Mouse (Mus musculus) kidney, embryonic 14.5 days (tissue): Measurements from ENCODE around the gene Stambpl1. TPM values are rescaled to one million over a fixed set of nuclear protein-coding genes. Genes with fewer than 3 reads are reported as not detected.
A peak's percentile ranks its signal among the peaks of the same experiment; 100 is the strongest.

ENCODE experiments used
- ATAC-seq: fragments of 200-750 bp; cut with Nextera tagmentation; 2 replicates; pipeline ENCODE4 v1.8.0; 2017; ENCODE audit warnings: moderate number of reproducible peaks, mild to moderate bottlenecking, moderate TSS enrichment, moderate library complexity; ENCODE audit not compliant: low FRiP score, low TSS enrichment
- H3K27ac ChIP-seq: fragments of 300-500 bp; sonication (generic); 2 replicates; pipeline ENCODE4 v1.5.1; 2014; ENCODE audit warnings: low read depth, mild to moderate bottlenecking, low read length, moderate library complexity, mixed read lengths
- H3K27me3 ChIP-seq: fragments of 300-500 bp; sonication (generic); 2 replicates; pipeline ENCODE4 v1.6.1; 2014; ENCODE audit warnings: mild to moderate bottlenecking, low read length; ENCODE audit not compliant: control insufficient read depth, insufficient read depth
- H3K36me3 ChIP-seq: fragments of 300-500 bp; sonication (generic); 2 replicates; pipeline ENCODE4 v1.6.1; 2014; ENCODE audit warnings: low read length, mixed read lengths; ENCODE audit not compliant: control insufficient read depth, insufficient read depth
- H3K4me1 ChIP-seq: fragments of 300-500 bp; sonication (generic); 2 replicates; pipeline ENCODE4 v1.6.1; 2014; ENCODE audit warnings: low read length, mixed read lengths; ENCODE audit not compliant: control insufficient read depth, insufficient read depth
- H3K4me2 ChIP-seq: fragments of 300-500 bp; sonication (generic); replicated peaks from 2 replicates; pipeline ENCODE4 v1.6.1; 2014; ENCODE audit warnings: low read depth, mild to moderate bottlenecking, low read length
- H3K4me3 ChIP-seq: fragments of 300-500 bp; sonication (generic); 2 replicates; pipeline ENCODE4 v1.5.1; 2014; ENCODE audit warnings: mild to moderate bottlenecking, low read length
- H3K9ac ChIP-seq: fragments of 300-500 bp; sonication (generic); 2 replicates; pipeline ENCODE4 v1.6.1; 2014; ENCODE audit warnings: low read depth, mild to moderate bottlenecking, low read length, moderate library complexity
- H3K9me3 ChIP-seq: fragments of 300-500 bp; sonication (generic); 2 replicates; pipeline ENCODE4 v1.6.1; 2016; ENCODE audit warnings: low read length; ENCODE audit not compliant: control insufficient read depth
- WGBS: fragments of 180-500 bp; shearing (Covaris S2); extraction: QIAGEN DNeasy Blood & Tissue Kit; methylation state at CpG from one replicate; pipeline ENCODE4 v1.1.7; 2014; 5-methylcytosine and 5-hydroxymethylcytosine counted together
- polyA plus RNA-seq: library from polyadenylated mRNA; unstranded; fragments of >200 nt; fragmentation: Nextera tagmentation; extraction: Ambion mirVana; gene quantifications from 2 replicates; pipeline ENCODE4 v1.2.1, GENCODE M21; 2014

Gene Stambpl1
- polyA plus RNA-seq, 1 experiment from 2014 or later: 5.5 TPM

DNA sequence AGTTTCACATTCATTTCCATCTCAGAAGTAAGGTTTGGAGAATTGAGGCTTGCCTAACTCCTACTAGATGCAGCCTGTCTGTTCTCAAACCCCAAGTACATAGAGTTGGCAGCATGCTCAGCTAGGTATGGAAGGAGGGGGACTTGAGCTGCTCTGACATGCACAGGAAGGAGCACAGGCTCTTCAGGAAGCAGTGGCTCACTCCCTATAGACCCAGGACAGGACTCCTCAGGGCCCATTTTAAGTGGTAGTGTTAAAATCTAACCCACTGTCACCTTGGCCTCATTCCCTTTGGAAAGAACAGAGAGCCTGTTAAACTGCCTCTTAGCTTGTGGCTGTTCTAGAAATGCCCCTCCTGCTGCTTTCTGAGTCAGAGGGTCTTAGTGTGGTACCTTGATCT, 50.9 kb downstream of the Stambpl1 start:
- no peak for ATAC-seq
- no peaks in the 10 kb centered on the region for H3K4me1 ChIP-seq
- H3K9ac ChIP-seq: no peak overlapping the region
- no peak overlapping the region for H3K4me2 ChIP-seq
- H3K36me3 ChIP-seq: no peaks in the 10 kb centered on the region
- H3K4me3 ChIP-seq: no peak overlapping the region
- no peaks in the 10 kb centered on the region for H3K27me3 ChIP-seq
- H3K9me3 ChIP-seq: no peaks in the 10 kb centered on the region
- no peak overlapping the region for H3K27ac ChIP-seq

DNA sequence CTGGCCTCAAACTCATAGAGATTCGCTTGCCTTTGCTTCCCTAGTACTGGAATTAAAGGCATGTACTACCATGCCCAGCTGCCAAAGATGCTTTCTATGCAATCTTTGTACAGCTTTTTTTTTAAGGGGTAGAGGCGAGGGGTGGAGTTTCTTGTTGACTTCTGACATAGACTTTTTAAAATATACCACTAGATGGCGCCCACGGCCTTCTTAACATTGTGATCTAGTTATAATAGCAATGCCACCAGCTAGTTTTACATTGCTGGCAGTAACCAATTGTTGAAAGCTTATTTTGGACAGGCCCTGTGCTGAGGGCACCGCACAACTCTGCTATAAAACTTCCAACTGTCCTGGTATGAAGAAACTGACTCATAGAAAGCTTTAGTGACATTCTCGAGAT, 52.0 kb downstream of the Stambpl1 start:
- Histone ChIP-seq H3K4me1 (no peaks in the 10 kb centered on the region), H3K36me3 (no peaks in the 10 kb centered on the region), H3K27ac (no peak overlapping the region), H3K4me2 (no peak overlapping the region), H3K9ac (no peak overlapping the region), H3K9me3 (no peaks in the 10 kb centered on the region), H3K4me3 (no peak overlapping the region), H3K27me3 (no peaks in the 10 kb centered on the region)
- 0 out of 2 replicates have a peak, but pooled peaks have one; percentile 49 for ATAC-seq
- 16% methylated on average over 6 of the region's 6 CpGs for WGBS

GRCm38 (mm10) chr19:34248558-34248957, 56.5 kb downstream of the Stambpl1 start:
- no peak for ATAC-seq
- Histone ChIP-seq H3K27me3 (no peaks in the 10 kb centered on the region), H3K4me1 (0 out of 2 replicates have a peak, but pooled peaks cover 3% of the 10 kb centered on the region), H3K4me3 (no peak overlapping the region), H3K9me3 (no peaks in the 10 kb centered on the region), H3K36me3 (no peaks in the 10 kb centered on the region), H3K27ac (no peak overlapping the region), H3K4me2 (no peak overlapping the region), H3K9ac (no peak overlapping the region)
- 88% methylated on average over 5 of the region's 5 CpGs for WGBS

- Histone ChIP-seq H3K27ac (no peak overlapping the region), H3K4me1 (peaks cover 14% of the 10 kb centered on the region), H3K27me3 (no peaks in the 10 kb centered on the region), H3K4me2 (no peak overlapping the region), H3K9ac (no peak overlapping the region), H3K9me3 (no peaks in the 10 kb centered on the region), H3K36me3 (no peaks in the 10 kb centered on the region), H3K4me3 (no peak overlapping the region)
- no peak for ATAC-seq
- 89% methylated on average over 4 of the region's 4 CpGs for WGBS
These were observed 58.6 kb downstream of the Stambpl1 start for GRCm38 (mm10) chr19:34250621-34251020.

GRCm38 (mm10) chr19:34251900-34252299, 59.9 kb downstream of the Stambpl1 start:
- Histone ChIP-seq H3K4me1 (peaks cover 14% of the 10 kb centered on the region), H3K4me2 (no peak overlapping the region), H3K27me3 (no peaks in the 10 kb centered on the region), H3K9me3 (no peaks in the 10 kb centered on the region), H3K36me3 (no peaks in the 10 kb centered on the region), H3K9ac (no peak overlapping the region), H3K27ac (no peak overlapping the region), H3K4me3 (no peak overlapping the region)
- WGBS: 73% methylated on average over 2 of the region's 2 CpGs
- no peak for ATAC-seq

DNA sequence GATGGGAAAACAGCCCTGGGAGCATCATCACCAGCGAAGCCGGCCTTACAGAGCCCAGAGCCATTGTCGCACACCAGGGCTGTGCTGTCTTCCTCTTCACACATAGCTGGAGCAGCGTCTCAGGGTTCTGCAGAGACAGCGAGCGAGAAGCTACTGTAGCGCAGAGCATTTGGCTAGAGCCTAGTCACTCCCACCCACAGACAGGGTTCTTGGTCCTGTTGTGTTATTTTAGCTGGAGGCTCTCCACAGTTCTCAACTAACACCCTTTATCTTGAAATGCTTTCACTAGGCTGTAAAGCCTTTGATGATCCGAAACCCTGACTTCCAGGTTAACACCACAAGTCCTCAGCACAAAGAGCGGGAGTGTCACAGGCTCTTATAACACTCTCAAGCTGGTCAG, 60.4 kb downstream of the Stambpl1 start:
- peak; percentile 47; the same call in 1 of the 2 replicates for ATAC-seq
- Histone ChIP-seq H3K27ac (no peak overlapping the region), H3K4me1 (peaks cover 14% of the 10 kb centered on the region), H3K4me3 (no peak overlapping the region), H3K9me3 (no peaks in the 10 kb centered on the region), H3K9ac (no peak overlapping the region), H3K36me3 (no peaks in the 10 kb centered on the region), H3K4me2 (no peak overlapping the region), H3K27me3 (no peaks in the 10 kb centered on the region)
- 34% methylated on average over 9 of the region's 9 CpGs for WGBS

DNA sequence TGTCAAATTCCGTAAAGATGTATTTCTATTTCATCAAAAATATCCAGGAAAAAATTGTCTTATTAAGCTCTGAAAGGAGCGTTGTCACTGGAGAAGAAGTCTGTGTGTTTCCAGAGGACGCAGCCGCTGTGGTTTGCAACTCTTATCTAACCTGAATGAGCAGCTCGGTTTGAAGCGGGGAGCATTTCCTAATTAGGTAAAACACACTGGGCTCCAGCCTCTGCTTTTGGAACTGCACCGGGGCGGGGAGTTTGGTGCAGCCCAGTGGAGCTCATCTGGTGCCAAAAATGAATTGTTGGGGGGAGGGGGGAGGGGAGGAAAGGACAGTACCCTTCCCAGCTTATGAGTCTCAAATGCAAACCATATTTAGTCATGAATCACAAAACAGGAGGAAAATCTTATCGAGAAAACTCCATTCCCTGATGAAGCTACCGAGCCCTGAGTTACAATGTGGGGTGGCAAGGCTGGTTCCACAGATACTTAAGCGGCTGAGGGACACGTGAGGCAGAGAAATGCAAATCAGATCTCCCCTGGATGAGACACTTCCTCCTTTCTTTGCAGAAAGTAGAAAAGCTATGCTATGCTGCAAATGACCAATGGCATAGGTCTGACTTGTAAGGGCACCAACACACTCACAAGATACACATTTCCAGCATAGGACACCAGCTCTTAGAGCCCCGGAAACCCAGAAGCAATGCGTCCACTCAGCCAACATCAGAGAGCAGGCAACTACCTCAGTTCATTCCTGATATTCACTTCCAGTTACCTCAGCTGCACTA, 62.3 kb downstream of the Stambpl1 start:
- no peaks in the 10 kb centered on the region for H3K9me3 ChIP-seq
- 49% methylated on average over 14 of the region's 14 CpGs for WGBS
- peak overlapping the region; percentile 25; the same call in 1 of the 2 replicates for H3K4me2 ChIP-seq
- H3K27ac ChIP-seq: no peak overlapping the region; the same call in 1 of the 2 replicates
- no peak for ATAC-seq
- H3K27me3 ChIP-seq: no peaks in the 10 kb centered on the region
- H3K36me3 ChIP-seq: no peaks in the 10 kb centered on the region
- 0 out of 2 replicates have a peak overlapping the region, but pooled peaks have one; percentile 28 for H3K9ac ChIP-seq
- peak overlapping the region; percentile 19 for H3K4me3 ChIP-seq
- H3K4me1 ChIP-seq: peaks cover 14% of the 10 kb centered on the region

DNA sequence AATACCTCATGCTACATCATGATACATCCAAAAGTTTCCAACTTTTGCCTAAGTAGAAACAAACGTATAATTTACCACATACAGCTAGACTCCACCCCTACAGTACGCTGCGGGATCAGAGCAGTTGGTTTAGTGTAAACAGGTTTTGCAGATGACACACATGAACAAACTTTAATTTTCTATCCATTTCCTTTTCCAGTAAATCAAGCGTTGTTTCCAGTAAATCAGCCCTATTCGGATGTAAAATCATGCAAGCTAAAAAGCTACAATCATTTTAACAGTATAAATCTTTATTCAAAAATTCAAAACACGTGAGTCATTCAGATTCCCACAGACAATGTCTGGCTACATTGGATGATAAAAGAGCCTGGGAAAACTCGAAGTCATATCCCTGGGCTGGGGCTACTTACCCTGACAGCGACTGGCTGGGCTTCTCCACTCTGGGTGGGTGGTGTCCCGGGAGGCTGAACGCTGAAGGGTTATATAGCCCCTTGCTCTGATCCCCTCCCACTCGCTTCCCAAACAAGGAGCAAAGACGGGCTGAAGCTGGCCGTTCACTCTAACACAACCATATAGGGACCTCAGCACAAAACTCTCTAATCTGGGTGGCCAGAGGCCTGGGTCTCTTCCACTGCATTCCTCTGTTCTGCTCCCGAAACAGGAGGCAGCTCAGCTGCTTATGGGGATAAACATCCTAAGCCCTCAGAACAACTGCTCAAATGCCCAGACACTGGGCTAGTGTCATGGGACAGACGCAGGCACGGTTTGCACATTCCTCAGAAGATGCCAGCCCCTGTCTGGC, 63.1 kb downstream of the Stambpl1 start, which contains the start of gene Acta2:
Gene Acta2, minus strand, starts transcription at position 711 of the 802 bp plus-strand sequence.
- Histone ChIP-seq H3K4me2 (peak within 1 kb of the TSS; percentile 25), H3K27ac (no peak within 1 kb of the TSS; the same call in 1 of the 2 replicates), H3K36me3 (no peaks in the 10 kb centered on the region), H3K9ac (0 out of 2 replicates have a peak within 1 kb of the TSS, but pooled peaks have one; percentile 28), H3K9me3 (no peaks in the 10 kb centered on the region), H3K4me1 (peaks cover 14% of the 10 kb centered on the region), H3K27me3 (no peaks in the 10 kb centered on the region), H3K4me3 (peak within 1 kb of the TSS; percentile 19)
- WGBS: 28% methylated on average over 16 of the region's 16 CpGs
- peak; percentile 71 for ATAC-seq

GRCm38 (mm10) chr19:34256149-34256548, 64.1 kb downstream of the Stambpl1 start:
- Histone ChIP-seq H3K9ac (no peak overlapping the region), H3K27ac (no peak overlapping the region), H3K36me3 (no peaks in the 10 kb centered on the region), H3K4me2 (no peak overlapping the region), H3K4me1 (peaks cover 14% of the 10 kb centered on the region), H3K9me3 (no peaks in the 10 kb centered on the region), H3K27me3 (no peaks in the 10 kb centered on the region), H3K4me3 (no peak overlapping the region)
- ATAC-seq: no peak
- 51% methylated on average over 5 of the region's 5 CpGs for WGBS
